Mouse (Mus musculus): ENCODE measurements around the gene Fto. TPM values are rescaled to one million over a fixed set of nuclear protein-coding genes. Genes with fewer than 3 reads are reported as not detected.

The Fto gene
- polyA plus RNA-seq, 1 experiment from 2014 or later: 55.3 TPM

DNA sequence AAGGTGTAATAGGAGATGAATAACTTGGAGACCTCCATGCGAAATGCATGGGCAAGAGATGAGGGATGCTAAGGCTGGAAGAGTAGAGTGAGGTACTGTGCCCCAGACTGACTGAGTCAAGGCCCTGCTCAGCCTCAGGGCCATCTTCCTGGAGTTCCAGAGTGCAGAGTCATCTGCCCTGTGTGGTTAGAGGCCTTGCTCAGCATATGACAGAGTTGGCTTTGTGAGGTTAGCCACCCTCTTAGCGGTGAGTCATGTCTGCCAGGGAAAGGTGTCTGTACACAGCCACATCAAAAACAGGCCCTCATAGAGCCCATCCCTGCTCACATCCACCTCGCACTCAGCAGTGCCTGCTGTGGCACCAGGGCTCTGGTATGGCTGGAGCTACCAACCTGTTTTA, 232.2 kb downstream of the Fto start:
- DNase-seq (ENCODE audit: low spot score) (no peak), ATAC-seq (replicated peaks; ENCODE audit: low FRiP score, low read depth) (no peak)
- Histone ChIP-seq H3K9ac (ENCODE audit: low read depth, low read length) (no peak overlapping the region), H3K4me2 (ENCODE audit: low read length) (no peak overlapping the region), H3K9me3 (replicated peaks; ENCODE audit: low read length) (no peaks in the 10 kb centered on the region), H3K4me1 (replicated peaks; ENCODE audit: insufficient read depth, low read length) (no peaks in the 10 kb centered on the region), H3K36me3 (ENCODE audit: insufficient read depth, low read length) (no peaks in the 10 kb centered on the region), H3K27me3 (ENCODE audit: insufficient read depth, low read length) (no peaks in the 10 kb centered on the region), H3K27ac (no peak overlapping the region), H3K4me3 (replicated peaks; ENCODE audit: low read depth, low read length) (no peak overlapping the region)
- WGBS: 87% methylated on average over 3 of the region's 3 CpGs
- no peak for TF ChIP-seq CTCF (IDR thresholded peaks at IDR 0.05; ENCODE audit: low read depth)

DNA sequence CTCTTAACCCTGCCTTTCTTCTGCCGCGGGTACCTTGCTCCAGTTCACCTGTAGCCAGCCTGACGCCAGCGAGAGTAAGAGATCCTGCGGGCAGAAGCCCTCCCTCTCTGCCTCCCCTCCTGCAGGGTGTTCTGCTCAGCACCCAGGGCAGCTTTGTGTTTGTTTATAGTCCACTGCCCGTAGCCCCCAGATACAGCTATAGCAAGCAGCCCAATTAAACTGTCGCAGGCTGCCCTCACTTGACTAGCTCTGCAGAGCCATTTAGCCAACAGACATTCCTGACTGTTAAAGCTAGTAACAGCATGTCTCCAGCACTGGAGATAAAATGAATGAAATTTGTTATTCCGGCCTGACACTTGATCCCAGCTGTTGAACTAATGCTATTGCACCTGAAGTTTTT, 233.3 kb downstream of the Fto start:
- no peaks in the 10 kb centered on the region for H3K36me3 ChIP-seq (ENCODE audit: insufficient read depth, low read length)
- no peaks in the 10 kb centered on the region for H3K9me3 ChIP-seq (replicated peaks; ENCODE audit: low read length)
- 45% methylated on average over 8 of the region's 8 CpGs for WGBS
- no peak overlapping the region for H3K4me3 ChIP-seq (replicated peaks; ENCODE audit: low read depth, low read length)
- H3K4me2 ChIP-seq (ENCODE audit: low read length): no peak overlapping the region
- H3K4me1 ChIP-seq (replicated peaks; ENCODE audit: insufficient read depth, low read length): no peaks in the 10 kb centered on the region
- TF ChIP-seq CTCF (IDR thresholded peaks at IDR 0.05; ENCODE audit: low read depth): no peak
- no peak for ATAC-seq (replicated peaks; ENCODE audit: low FRiP score, low read depth)
- no peak for DNase-seq (ENCODE audit: low spot score)
- H3K27ac ChIP-seq: no peak overlapping the region
- H3K9ac ChIP-seq (ENCODE audit: low read depth, low read length): no peak overlapping the region
- H3K27me3 ChIP-seq (ENCODE audit: insufficient read depth, low read length): no peaks in the 10 kb centered on the region

DNA sequence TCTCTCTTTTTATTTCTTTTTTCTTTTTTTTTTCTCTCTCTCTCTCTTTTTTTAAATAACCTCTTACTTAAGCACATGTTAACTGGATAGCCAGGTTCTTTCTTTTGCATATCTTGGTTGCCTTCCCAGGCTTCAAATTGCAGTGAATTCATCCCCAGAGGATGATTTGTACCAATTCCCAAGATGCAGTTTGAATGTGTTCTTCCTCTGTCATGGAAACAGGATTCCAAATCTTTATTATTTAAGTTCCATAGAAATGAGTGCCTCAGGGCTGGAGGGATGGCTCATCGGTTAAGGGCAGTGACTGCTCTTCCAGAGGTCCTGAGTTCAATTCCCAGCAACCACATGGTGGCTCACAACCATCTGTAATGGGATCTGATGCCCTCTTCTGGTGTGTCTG, 236.8 kb downstream of the Fto start:
- no peak for TF ChIP-seq CTCF (IDR thresholded peaks at IDR 0.05; ENCODE audit: low read depth)
- no peak for ATAC-seq (replicated peaks; ENCODE audit: low FRiP score, low read depth)
- H3K4me3 ChIP-seq (replicated peaks; ENCODE audit: low read depth, low read length): no peak overlapping the region
- H3K27me3 ChIP-seq (ENCODE audit: insufficient read depth, low read length): no peaks in the 10 kb centered on the region
- WGBS: 100% methylated on average over 1 of the region's 1 CpGs
- H3K4me1 ChIP-seq (replicated peaks; ENCODE audit: insufficient read depth, low read length): no peaks in the 10 kb centered on the region
- no peaks in the 10 kb centered on the region for H3K9me3 ChIP-seq (replicated peaks; ENCODE audit: low read length)
- H3K27ac ChIP-seq: no peak overlapping the region
- no peak overlapping the region for H3K4me2 ChIP-seq (ENCODE audit: low read length)
- no peaks in the 10 kb centered on the region for H3K36me3 ChIP-seq (ENCODE audit: insufficient read depth, low read length)
- no peak for DNase-seq (ENCODE audit: low spot score)
- H3K9ac ChIP-seq (ENCODE audit: low read depth, low read length): no peak overlapping the region

DNA sequence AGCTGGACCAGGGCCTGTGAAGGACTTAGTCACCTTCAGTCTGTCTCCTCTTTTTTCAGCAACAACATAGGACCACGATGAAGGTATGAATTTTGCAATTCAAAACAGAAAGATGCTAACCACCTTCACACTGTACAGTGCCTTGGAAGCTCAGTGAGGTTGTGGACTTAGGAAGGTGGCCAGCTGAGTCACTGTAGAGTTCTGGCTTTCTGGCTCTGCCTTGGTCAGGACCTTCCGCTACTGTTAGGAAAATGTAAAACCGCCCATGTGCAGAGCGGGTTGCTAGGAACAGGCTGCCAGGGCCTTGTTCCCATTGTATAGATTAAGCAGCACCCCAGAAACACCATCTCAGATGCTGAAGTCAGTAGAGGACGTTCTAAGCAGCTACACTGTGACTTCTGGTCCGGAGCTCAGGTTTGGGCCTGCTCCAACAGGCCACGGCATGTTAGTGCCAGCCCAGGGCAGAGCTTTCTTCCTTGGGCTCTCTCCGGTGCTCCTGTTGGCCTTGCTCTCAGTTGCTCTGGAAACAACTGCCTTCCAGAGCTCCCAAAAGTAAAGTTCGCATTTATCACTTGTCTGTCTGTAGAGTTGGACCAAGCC, 237.9 kb downstream of the Fto start:
- H3K36me3 ChIP-seq (ENCODE audit: insufficient read depth, low read length): no peaks in the 10 kb centered on the region
- H3K27me3 ChIP-seq (ENCODE audit: insufficient read depth, low read length): no peaks in the 10 kb centered on the region
- no peak overlapping the region for H3K27ac ChIP-seq
- ATAC-seq (replicated peaks; ENCODE audit: low FRiP score, low read depth) (no peak), DNase-seq (ENCODE audit: low spot score) (no peak)
- H3K4me3 ChIP-seq (replicated peaks; ENCODE audit: low read depth, low read length): no peak overlapping the region
- H3K9me3 ChIP-seq (replicated peaks; ENCODE audit: low read length): no peaks in the 10 kb centered on the region
- WGBS: 86% methylated on average over 9 of the region's 9 CpGs
- no peak overlapping the region for H3K9ac ChIP-seq (ENCODE audit: low read depth, low read length)
- no peak overlapping the region for H3K4me2 ChIP-seq (ENCODE audit: low read length)
- H3K4me1 ChIP-seq (replicated peaks; ENCODE audit: insufficient read depth, low read length): no peaks in the 10 kb centered on the region
- no peak for TF ChIP-seq CTCF (IDR thresholded peaks at IDR 0.05; ENCODE audit: low read depth)

DNA sequence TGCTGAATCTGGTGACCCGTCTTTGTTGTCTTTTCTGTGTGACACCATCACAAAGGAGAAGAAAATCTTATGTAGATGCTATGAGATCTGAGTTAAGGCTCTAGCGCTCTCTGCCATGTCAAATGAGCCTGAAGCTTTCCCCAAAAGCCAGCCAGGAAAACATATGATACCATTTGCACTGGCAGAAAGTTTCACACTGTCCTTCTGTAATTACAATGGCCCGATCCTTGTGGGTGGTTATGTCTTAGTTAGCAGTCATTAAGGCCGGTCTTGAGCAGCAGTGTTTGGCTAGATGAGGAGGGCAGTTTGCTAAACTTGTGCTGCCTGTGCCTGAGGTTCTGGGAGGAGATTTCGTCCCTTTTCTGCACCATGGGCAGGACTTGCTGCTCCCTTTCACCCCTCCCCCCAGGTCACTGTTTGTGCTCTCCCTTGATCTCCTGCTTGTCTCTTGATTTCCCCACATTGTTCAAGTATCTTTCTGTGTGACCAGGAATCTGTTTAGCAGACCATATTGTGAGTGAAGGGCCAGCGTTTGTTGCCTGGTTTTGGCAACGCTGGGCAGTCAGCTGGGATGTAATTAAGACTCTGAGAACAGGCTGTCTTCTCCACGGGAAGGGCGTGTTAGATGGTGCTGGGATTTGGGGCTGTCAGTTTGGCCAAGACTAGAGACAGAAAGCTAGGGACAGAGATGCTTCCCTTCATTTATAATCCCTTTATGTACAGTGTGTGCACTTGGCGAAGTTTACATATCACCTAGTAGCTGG, 238.6 kb downstream of the Fto start:
- Histone ChIP-seq H3K27me3 (ENCODE audit: insufficient read depth, low read length) (no peaks in the 10 kb centered on the region), H3K4me3 (replicated peaks; ENCODE audit: low read depth, low read length) (no peak overlapping the region), H3K9ac (ENCODE audit: low read depth, low read length) (no peak overlapping the region), H3K4me1 (replicated peaks; ENCODE audit: insufficient read depth, low read length) (no peaks in the 10 kb centered on the region), H3K27ac (no peak overlapping the region), H3K36me3 (ENCODE audit: insufficient read depth, low read length) (no peaks in the 10 kb centered on the region), H3K4me2 (ENCODE audit: low read length) (no peak overlapping the region), H3K9me3 (replicated peaks; ENCODE audit: low read length) (no peaks in the 10 kb centered on the region)
- no peak for ATAC-seq (replicated peaks; ENCODE audit: low FRiP score, low read depth)
- no peak for DNase-seq (ENCODE audit: low spot score)
- no peak for TF ChIP-seq CTCF (IDR thresholded peaks at IDR 0.05; ENCODE audit: low read depth)
- 47% methylated on average over 10 of the region's 10 CpGs for WGBS

DNA sequence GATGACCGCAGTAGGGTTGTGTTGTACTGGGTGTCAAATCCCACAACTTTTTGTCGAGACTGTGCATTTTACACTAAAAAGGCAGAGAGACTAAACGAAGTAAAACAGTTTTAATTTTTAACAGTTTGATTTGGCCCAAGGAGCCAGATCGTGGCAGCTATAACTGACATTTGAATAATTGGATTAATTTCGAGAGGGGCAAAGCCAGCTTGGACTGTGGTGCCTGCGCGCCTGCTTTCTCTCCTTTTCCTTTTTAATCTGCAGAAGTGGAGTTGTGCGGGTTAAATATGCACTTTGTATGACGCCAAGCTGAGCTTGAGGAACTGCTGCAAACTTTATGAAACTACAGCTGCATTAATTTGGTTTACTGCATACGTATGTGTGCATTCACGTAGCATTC, 239.3 kb downstream of the Fto start:
- Histone ChIP-seq H3K27me3 (ENCODE audit: insufficient read depth, low read length) (no peaks in the 10 kb centered on the region), H3K4me2 (ENCODE audit: low read length) (no peak overlapping the region), H3K9me3 (replicated peaks; ENCODE audit: low read length) (no peaks in the 10 kb centered on the region), H3K27ac (no peak overlapping the region), H3K4me1 (replicated peaks; ENCODE audit: insufficient read depth, low read length) (no peaks in the 10 kb centered on the region), H3K36me3 (ENCODE audit: insufficient read depth, low read length) (no peaks in the 10 kb centered on the region), H3K9ac (ENCODE audit: low read depth, low read length) (no peak overlapping the region), H3K4me3 (replicated peaks; ENCODE audit: low read depth, low read length) (no peak overlapping the region)
- DNase-seq (ENCODE audit: low spot score): no peak
- WGBS: 87% methylated on average over 11 of the region's 11 CpGs
- no peak for TF ChIP-seq CTCF (IDR thresholded peaks at IDR 0.05; ENCODE audit: low read depth)
- no peak for ATAC-seq (replicated peaks; ENCODE audit: low FRiP score, low read depth)
